Mouse (Mus musculus): ENCODE results near the gene Wnt5b.

DNA sequence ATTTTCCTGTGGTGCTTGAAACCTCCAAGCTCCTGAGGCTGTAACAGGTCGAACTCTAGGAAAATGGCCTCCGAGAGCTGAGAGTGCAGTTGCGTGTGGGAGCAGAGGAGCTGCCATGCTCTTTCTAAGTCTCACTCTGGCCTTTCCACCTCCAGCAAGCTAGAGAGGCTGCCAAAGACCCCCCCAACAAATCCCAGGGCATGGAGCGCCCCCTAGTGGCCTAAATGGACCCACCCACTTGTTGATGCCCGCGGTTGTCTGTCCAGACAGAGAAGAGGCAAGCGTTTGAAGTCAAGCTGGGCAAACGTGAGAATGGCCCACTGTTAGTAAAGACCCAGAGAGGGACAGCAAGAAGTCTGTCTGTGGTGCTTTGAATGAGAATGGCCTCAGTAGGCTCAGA is 10.3 kb upstream of the Wnt5b start:
- TF ChIP-seq CTCF (IDR thresholded peaks at IDR 0.05; ENCODE audit: extremely low read depth, insufficient read depth, low read length) (no peak), POLR2A (IDR thresholded peaks at IDR 0.05; ENCODE audit: extremely low read depth, insufficient read depth, low read length) (no peak)
